Comparison of ENCODE assay signal across 9 mouse cellular contexts in the genomic region with DNA sequence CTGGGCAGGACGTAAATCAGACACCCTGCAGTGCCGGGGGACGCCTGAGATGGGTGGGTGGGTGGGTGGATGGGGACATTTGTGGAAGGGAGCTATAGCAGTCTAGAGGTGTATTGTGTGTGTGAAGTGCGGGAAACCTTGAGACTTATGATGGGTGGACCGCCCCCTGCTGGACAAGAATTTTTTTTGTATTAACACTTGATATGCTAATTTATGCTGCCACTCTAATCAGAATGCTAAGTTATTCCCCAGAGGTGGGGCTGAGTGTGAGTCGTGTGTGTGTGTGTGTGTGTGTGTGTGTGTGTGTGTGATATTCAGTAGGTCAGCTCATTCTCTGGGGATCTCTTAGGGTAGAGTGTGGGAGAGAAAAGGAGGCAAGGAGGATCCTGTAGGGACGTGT. TPM values are rescaled to one million over a fixed set of nuclear protein-coding genes. Genes with fewer than 3 reads are reported as not detected.
DNase-seq lines count a peak whose midpoint lies in the region; ATAC-seq and TF ChIP-seq lines count a peak whose summit lies in the region.
"Had no signal": no experiment of that assay in that cellular context is flagged by ENCODE, and none has a peak within 500 bp of the region (broad histone marks: within the 10 kb centered on the region; RNA-seq: fewer than 3 reads in every experiment).

No protein-coding gene starts in this region.

- H3K27ac ChIP-seq in lung, embryonic 16.5 days (ENCODE audit: low read length): peak overlapping the region; percentile 30; the same call in 1 of the 2 replicates
- no peak overlapping the region for H3K27ac ChIP-seq in bone marrow, adult 2 months (ENCODE audit: control insufficient read depth, insufficient read depth, low read depth, low read length, poor library complexity)
- peak overlapping the region; percentile 65 for H3K27ac ChIP-seq in forebrain, embryonic 11.5 days (ENCODE audit: low read depth, low read length)
- H3K27ac ChIP-seq in liver, embryonic 13.5 days: no peak overlapping the region
- H3K27ac ChIP-seq in stomach, embryonic 16.5 days (ENCODE audit: low read length): no peak overlapping the region
- H3K27ac ChIP-seq: macrophage had no signal

- H3K4me2 ChIP-seq in lung, embryonic 16.5 days (ENCODE audit: low read depth, low read length): peak overlapping the region; percentile 99; the same call in 1 of the 2 replicates
- H3K4me2 ChIP-seq in forebrain, embryonic 11.5 days (ENCODE audit: low read depth, low read length, severe bottlenecking): peak overlapping the region; percentile 93; the same call in 1 of the 2 replicates
- peak overlapping the region; percentile 92; the same call in 1 of the 2 replicates for H3K4me2 ChIP-seq in liver, embryonic 13.5 days
- 0 out of 2 replicates have a peak overlapping the region, but pooled peaks have one; percentile 99 for H3K4me2 ChIP-seq in stomach, embryonic 16.5 days (ENCODE audit: low read depth, low read length)

- H3K9me3 ChIP-seq in lung, embryonic 16.5 days (ENCODE audit: control insufficient read depth, low read length): no peaks in the 10 kb centered on the region
- no peaks in the 10 kb centered on the region for H3K9me3 ChIP-seq in forebrain, embryonic 11.5 days (ENCODE audit: control insufficient read depth, low read length)
- H3K9me3 ChIP-seq in liver, embryonic 13.5 days (replicated peaks): no peaks in the 10 kb centered on the region
- H3K9me3 ChIP-seq in stomach, embryonic 16.5 days (replicated peaks; ENCODE audit: control insufficient read depth, low read length): no peaks in the 10 kb centered on the region

- no peak overlapping the region; the same call in 1 of the 2 replicates for H3K4me3 ChIP-seq in lung, embryonic 16.5 days (ENCODE audit: low read length)
- H3K4me3 ChIP-seq in lung, adult 2 months (replicated peaks; ENCODE audit: extremely low read depth, low read depth, low read length): no peak overlapping the region
- H3K4me3 ChIP-seq in bone marrow, adult 2 months (replicated peaks; ENCODE audit: control insufficient read depth, low read depth, low read length): no peak overlapping the region
- H3K4me3 ChIP-seq in forebrain, embryonic 11.5 days (ENCODE audit: low read depth, low read length): no peak overlapping the region
- H3K4me3 ChIP-seq in liver, embryonic 13.5 days (replicated peaks): no peak overlapping the region
- no peak overlapping the region for H3K4me3 ChIP-seq in stomach, embryonic 16.5 days (replicated peaks; ENCODE audit: low read length)

- DNase-seq in lung, adult 2 months: no peak
- DNase-seq in forebrain, embryonic 11.5 days (ENCODE audit: low spot score): peak; percentile 70
- no peak for DNase-seq in liver, embryonic 13.5 days
- no peak for DNase-seq in yolk sac, embryonic 10.5 days (ENCODE audit: low spot score)
- DNase-seq in adipocyte (ENCODE audit: low spot score): no peak

- H3K36me3 ChIP-seq in lung, embryonic 16.5 days (ENCODE audit: control insufficient read depth, insufficient read depth, low read length): no peaks in the 10 kb centered on the region
- 0 out of 2 replicates have a peak, but pooled peaks cover 3% of the 10 kb centered on the region for H3K36me3 ChIP-seq in forebrain, embryonic 11.5 days (ENCODE audit: control insufficient read depth, insufficient read depth, low read length)
- H3K36me3 ChIP-seq in liver, embryonic 13.5 days: no peaks in the 10 kb centered on the region
- no peaks in the 10 kb centered on the region for H3K36me3 ChIP-seq in stomach, embryonic 16.5 days (ENCODE audit: control insufficient read depth, insufficient read depth, low read length)

- peaks cover 48% of the 10 kb centered on the region for H3K4me1 ChIP-seq in lung, embryonic 16.5 days (replicated peaks; ENCODE audit: control insufficient read depth, insufficient read depth, low read length)
- H3K4me1 ChIP-seq in lung, adult 2 months (ENCODE audit: control insufficient read depth, insufficient read depth, low read length): peaks cover 10% of the 10 kb centered on the region; the same call in 1 of the 2 replicates
- no peaks in the 10 kb centered on the region; the same call in 1 of the 2 replicates for H3K4me1 ChIP-seq in bone marrow, adult 2 months (ENCODE audit: control insufficient read depth, insufficient read depth, low read length)
- H3K4me1 ChIP-seq in forebrain, embryonic 11.5 days (replicated peaks; ENCODE audit: control insufficient read depth, insufficient read depth, low read length): peaks cover 25% of the 10 kb centered on the region
- peaks cover 65% of the 10 kb centered on the region for H3K4me1 ChIP-seq in liver, embryonic 13.5 days (replicated peaks)
- peaks cover 40% of the 10 kb centered on the region for H3K4me1 ChIP-seq in stomach, embryonic 16.5 days (ENCODE audit: control insufficient read depth, insufficient read depth, low read length)

- peaks cover 20% of the 10 kb centered on the region for H3K27me3 ChIP-seq in lung, embryonic 16.5 days (ENCODE audit: control insufficient read depth, insufficient read depth, low read depth, low read length)
- no peaks in the 10 kb centered on the region for H3K27me3 ChIP-seq in forebrain, embryonic 11.5 days (ENCODE audit: control insufficient read depth, insufficient read depth, low read length)
- H3K27me3 ChIP-seq in liver, embryonic 13.5 days: peaks cover 84% of the 10 kb centered on the region
- peaks cover 18% of the 10 kb centered on the region; the same call in 1 of the 2 replicates for H3K27me3 ChIP-seq in stomach, embryonic 16.5 days (ENCODE audit: control insufficient read depth, insufficient read depth, low read length)

- TF ChIP-seq POLR2A in lung, adult 2 months (IDR thresholded peaks at IDR 0.05; ENCODE audit: borderline replicate concordance, extremely low read depth, low read depth, low read length): no peak
- TF ChIP-seq POLR2A in bone marrow, adult 2 months (IDR thresholded peaks at IDR 0.05; ENCODE audit: borderline replicate concordance, control insufficient read depth, low read depth, low read length): no peak

- no peak for TF ChIP-seq CTCF in lung, adult 2 months (IDR thresholded peaks at IDR 0.05; ENCODE audit: insufficient read depth, low read length)
- TF ChIP-seq CTCF in bone marrow, adult 2 months (IDR thresholded peaks at IDR 0.05; ENCODE audit: control insufficient read depth, insufficient read depth, low read length): peak; percentile 14; the same call in 1 of the 2 replicates

- 27% methylated on average over 7 of the region's 7 CpGs for WGBS in lung, embryonic 16.5 days
- WGBS in lung, adult 2 months: 29% methylated on average over 7 of the region's 7 CpGs
- 43% methylated on average over 7 of the region's 7 CpGs for WGBS in bone marrow, adult 2 months
- 22% methylated on average over 7 of the region's 7 CpGs for WGBS in forebrain, embryonic 11.5 days
- 25% methylated on average over 7 of the region's 7 CpGs for WGBS in liver, embryonic 13.5 days (ENCODE audit: insufficient replicate concordance)
- 33% methylated on average over 7 of the region's 7 CpGs for WGBS in stomach, embryonic 16.5 days

- H3K9ac ChIP-seq in lung, embryonic 16.5 days (ENCODE audit: low read length): no peak overlapping the region
- H3K9ac ChIP-seq in forebrain, embryonic 11.5 days (ENCODE audit: low read length): no peak overlapping the region
- no peak overlapping the region for H3K9ac ChIP-seq in liver, embryonic 13.5 days
- H3K9ac ChIP-seq in stomach, embryonic 16.5 days (ENCODE audit: low read length): no peak overlapping the region

- no peak for ATAC-seq in lung, embryonic 16.5 days (ENCODE audit: low read depth)
- no peak for ATAC-seq in forebrain, embryonic 11.5 days (replicated peaks; ENCODE audit: low FRiP score)
- ATAC-seq in liver, embryonic 13.5 days (ENCODE audit: low read depth): no peak
- no peak for ATAC-seq in stomach, embryonic 16.5 days (ENCODE audit: insufficient read depth, low FRiP score)

RNA-seq across cellular contexts. Expression of a gene that starts 2.9 kb away (rescaled TPM):
- 8.1 and 8.7 TPM in 2 replicates for polyA plus RNA-seq in lung, embryonic 16.5 days (2015; fragmentation: Nextera tagmentation; extraction: Ambion mirVana)
- 1.7 and 4.0 TPM in 2 replicates for polyA plus RNA-seq in lung, adult 2 months (2012; rRNA removed)
- polyA plus RNA-seq in bone marrow, adult 2 months (2011; ENCODE audit: insufficient read depth, insufficient read length, low replicate concordance, missing spikeins): 0.56 and 1.5 TPM in 2 replicates
- polyA plus RNA-seq in forebrain, embryonic 11.5 days (2014; fragmentation: Nextera tagmentation; extraction: Ambion mirVana): 76.0 and 88.3 TPM in 2 replicates
- 1.7 and 2.3 TPM in 2 replicates for polyA plus RNA-seq in liver, embryonic 13.5 days (2015; fragmentation: Nextera tagmentation; extraction: Ambion mirVana)
- 5.3 and 5.9 TPM in 2 replicates for polyA plus RNA-seq in stomach, embryonic 16.5 days (2015; fragmentation: Nextera tagmentation; extraction: Ambion mirVana)

RNA-seq across cellular contexts. Expression of a gene that starts 17.5 kb away (rescaled TPM):
- polyA plus RNA-seq in lung, embryonic 16.5 days (2015; fragmentation: Nextera tagmentation; extraction: Ambion mirVana): 157 and 162 TPM in 2 replicates
- 242 and 329 TPM in 2 replicates for polyA plus RNA-seq in lung, adult 2 months (2012; rRNA removed)
- polyA plus RNA-seq in bone marrow, adult 2 months (2011; ENCODE audit: insufficient read depth, insufficient read length, low replicate concordance, missing spikeins): 1.9 and 3.2 TPM in 2 replicates
- polyA plus RNA-seq in forebrain, embryonic 11.5 days (2014; fragmentation: Nextera tagmentation; extraction: Ambion mirVana): 12.5 and 13.3 TPM in 2 replicates
- polyA plus RNA-seq in liver, embryonic 13.5 days (2015; fragmentation: Nextera tagmentation; extraction: Ambion mirVana): 3.2 and 3.6 TPM in 2 replicates
- polyA plus RNA-seq in stomach, embryonic 16.5 days (2015; fragmentation: Nextera tagmentation; extraction: Ambion mirVana): 46.8 and 48.8 TPM in 2 replicates
- polyA plus RNA-seq: macrophage had no signal

RNA-seq across cellular contexts. Expression of a gene that starts 24.9 kb away (rescaled TPM):
- polyA plus RNA-seq in lung, embryonic 16.5 days (2015; fragmentation: Nextera tagmentation; extraction: Ambion mirVana): 309 and 317 TPM in 2 replicates
- polyA plus RNA-seq in lung, adult 2 months (2012; rRNA removed): 317 and 391 TPM in 2 replicates
- polyA plus RNA-seq in bone marrow, adult 2 months (2011; ENCODE audit: insufficient read depth, insufficient read length, low replicate concordance, missing spikeins): 17.2 and 35.7 TPM in 2 replicates
- polyA plus RNA-seq in forebrain, embryonic 11.5 days (2014; fragmentation: Nextera tagmentation; extraction: Ambion mirVana): 36.1 and 43.5 TPM in 2 replicates
- polyA plus RNA-seq in liver, embryonic 13.5 days (2015; fragmentation: Nextera tagmentation; extraction: Ambion mirVana): 24.9 and 25.2 TPM in 2 replicates
- polyA plus RNA-seq in stomach, embryonic 16.5 days (2015; fragmentation: Nextera tagmentation; extraction: Ambion mirVana): 399 and 413 TPM in 2 replicates

RNA-seq across cellular contexts. Expression of a gene that starts 58.4 kb away (rescaled TPM):
- 21.9 and 32.5 TPM in 2 replicates for polyA plus RNA-seq in lung, embryonic 16.5 days (2015; fragmentation: Nextera tagmentation; extraction: Ambion mirVana)
- 7.9 and 12.6 TPM in 2 replicates for polyA plus RNA-seq in lung, adult 2 months (2012; rRNA removed)
- polyA plus RNA-seq in bone marrow, adult 2 months (2011; ENCODE audit: insufficient read depth, insufficient read length, low replicate concordance, missing spikeins): 15.6 and 18.7 TPM in 2 replicates
- 1.8 and 5.7 TPM in 2 replicates for polyA plus RNA-seq in forebrain, embryonic 11.5 days (2014; fragmentation: Nextera tagmentation; extraction: Ambion mirVana)
- 3.1 and 4.4 TPM in 2 replicates for polyA plus RNA-seq in liver, embryonic 13.5 days (2015; fragmentation: Nextera tagmentation; extraction: Ambion mirVana)
- 77.3 and 80.2 TPM in 2 replicates for polyA plus RNA-seq in stomach, embryonic 16.5 days (2015; fragmentation: Nextera tagmentation; extraction: Ambion mirVana)
- polyA plus RNA-seq: macrophage had no signal

Comparison
In these comparisons a context has a peak if more than half of its experiments do, and no peak if none do; other contexts are left out.
1. H3K27ac ChIP-seq: peak in lung, embryonic 16.5 days (single experiment) and forebrain, embryonic 11.5 days (single experiment); none in bone marrow, adult 2 months (single experiment), liver, embryonic 13.5 days (single experiment) and stomach, embryonic 16.5 days (single experiment).
2. Peak in every context shown above with its lines, with median percentiles within 50 percentile points of each other: H3K4me2 ChIP-seq.